Mouse (Mus musculus) midbrain, embryonic 13.5 days (tissue): ENCODE data around the gene Tmcc3. TPM values are rescaled to one million over a fixed set of nuclear protein-coding genes. Genes with fewer than 3 reads are reported as not detected.

ENCODE experiments used
- ATAC-seq: fragments of 200-750 bp; cut with Nextera tagmentation; 2 replicates; pipeline ENCODE4 v1.8.0; 2017; ENCODE audit warnings: mild to moderate bottlenecking, moderate TSS enrichment, moderate library complexity
- H3K27ac ChIP-seq: fragments of 300-500 bp; sonication (generic); 2 replicates; pipeline ENCODE4 v1.5.1; 2015; ENCODE audit warnings: inconsistent platforms, mild to moderate bottlenecking, moderate library complexity
- H3K27me3 ChIP-seq: fragments of 300-500 bp; sonication (generic); 2 replicates; pipeline ENCODE4 v1.6.1; 2015; ENCODE audit warnings: mild to moderate bottlenecking, inconsistent platforms
- H3K36me3 ChIP-seq: fragments of 300-500 bp; sonication (generic); 2 replicates; pipeline ENCODE4 v1.6.1; 2015; ENCODE audit warnings: mild to moderate bottlenecking, inconsistent platforms
- H3K4me1 ChIP-seq: fragments of 300-500 bp; sonication (generic); replicated peaks from 2 replicates; pipeline ENCODE4 v1.6.1; 2015; ENCODE audit warnings: inconsistent platforms
- H3K4me2 ChIP-seq: fragments of 300-500 bp; sonication (generic); replicated peaks from 2 replicates; pipeline ENCODE4 v1.6.1; 2015; ENCODE audit warnings: moderate library complexity, mild to moderate bottlenecking, inconsistent platforms
- H3K4me3 ChIP-seq: fragments of 300-500 bp; sonication (generic); replicated peaks from 2 replicates; pipeline ENCODE4 v1.5.1; 2015; ENCODE audit warnings: mild to moderate bottlenecking, inconsistent platforms
- H3K9ac ChIP-seq: fragments of 300-500 bp; sonication (generic); replicated peaks from 2 replicates; pipeline ENCODE4 v1.6.1; 2015; ENCODE audit warnings: mild to moderate bottlenecking, inconsistent platforms
- H3K9me3 ChIP-seq: fragments of 300-500 bp; sonication (generic); 2 replicates; pipeline ENCODE4 v1.6.1; 2016; ENCODE audit warnings: mild to moderate bottlenecking, inconsistent platforms
- WGBS: fragments of 180-500 bp; shearing (Covaris S2); methylation state at CpG from one replicate; pipeline ENCODE4 v1.1.7; 2015; 5-methylcytosine and 5-hydroxymethylcytosine counted together
- polyA plus RNA-seq: library from polyadenylated mRNA; unstranded; fragments of >200 nt; fragmentation: Nextera tagmentation; extraction: Ambion mirVana; gene quantifications from 2 replicates; pipeline ENCODE4 v1.2.1, GENCODE M21; 2015

The Tmcc3 gene
- polyA plus RNA-seq, 1 experiment from 2014 or later = 6.6 TPM

GRCm38 (mm10) chr10:94380662-94381392 lies 69.1 kb downstream of the Tmcc3 start:
- no peak overlapping the region for H3K9ac ChIP-seq
- no peak overlapping the region for H3K4me2 ChIP-seq
- no peak overlapping the region for H3K27ac ChIP-seq
- no peaks in the 10 kb centered on the region for H3K27me3 ChIP-seq
- ATAC-seq = no peak
- H3K4me1 ChIP-seq = peaks cover 38% of the 10 kb centered on the region
- H3K9me3 ChIP-seq = peaks cover 9% of the 10 kb centered on the region
- H3K36me3 ChIP-seq = peaks cover 7% of the 10 kb centered on the region
- 39% methylated on average over 9 of the region's 9 CpGs for WGBS
- H3K4me3 ChIP-seq = no peak overlapping the region

DNA sequence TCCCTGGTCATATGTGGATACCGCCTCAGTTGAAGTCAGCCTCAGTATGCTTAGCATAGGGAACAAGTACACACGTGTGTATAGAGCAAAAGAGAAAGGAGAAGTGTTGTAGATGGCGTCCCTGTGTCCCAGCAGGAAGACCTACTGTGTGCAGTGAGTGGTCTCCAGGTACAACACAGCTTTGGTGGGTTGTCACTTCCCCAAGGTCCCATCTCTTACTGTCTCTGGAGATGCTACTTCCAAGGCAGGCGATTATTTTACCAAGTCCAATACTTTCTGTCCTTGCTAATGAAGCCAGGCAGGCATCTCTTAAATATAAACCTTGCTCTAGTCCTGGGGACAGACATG lies 69.6 kb downstream of the Tmcc3 start:
- Histone ChIP-seq H3K4me3 (no peak overlapping the region), H3K27ac (no peak overlapping the region), H3K4me1 (peaks cover 38% of the 10 kb centered on the region), H3K4me2 (no peak overlapping the region), H3K9ac (no peak overlapping the region), H3K27me3 (no peaks in the 10 kb centered on the region), H3K9me3 (peaks cover 15% of the 10 kb centered on the region), H3K36me3 (peaks cover 9% of the 10 kb centered on the region)
- ATAC-seq = no peak
- 82% methylated on average over 4 of the region's 4 CpGs for whole genome bisulfite sequencing

DNA sequence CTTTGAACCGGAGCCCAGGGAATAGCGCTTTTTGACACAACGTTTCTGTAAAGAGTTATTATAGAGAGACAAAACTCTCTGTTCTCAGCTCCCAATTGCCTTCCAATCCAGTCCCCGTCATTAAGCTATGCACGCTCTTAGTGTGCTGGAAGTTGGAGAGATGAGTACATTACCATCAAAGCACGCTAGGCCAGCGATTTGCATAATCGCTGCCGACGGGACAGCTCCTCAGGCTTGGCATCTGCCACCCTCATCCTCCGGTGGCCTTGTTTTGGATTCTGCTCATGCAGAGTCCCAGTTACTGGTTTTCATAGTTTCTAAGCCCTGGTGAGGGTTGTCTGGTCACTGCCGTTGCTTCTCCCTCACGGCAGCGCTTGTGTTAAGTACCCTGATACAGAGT lies 70.9 kb downstream of the Tmcc3 start:
- no peak overlapping the region for H3K4me2 ChIP-seq
- WGBS = 65% methylated on average over 14 of the region's 14 CpGs
- peaks cover 9% of the 10 kb centered on the region for H3K36me3 ChIP-seq
- no peak overlapping the region for H3K9ac ChIP-seq
- H3K4me1 ChIP-seq = peaks cover 29% of the 10 kb centered on the region
- no peak overlapping the region for H3K27ac ChIP-seq
- H3K27me3 ChIP-seq = no peaks in the 10 kb centered on the region
- peaks cover 17% of the 10 kb centered on the region for H3K9me3 ChIP-seq
- H3K4me3 ChIP-seq = no peak overlapping the region
- ATAC-seq = no peak

- Histone ChIP-seq H3K4me3 (no peak overlapping the region), H3K9ac (no peak overlapping the region), H3K27ac (no peak overlapping the region), H3K36me3 (peaks cover 9% of the 10 kb centered on the region), H3K9me3 (peaks cover 17% of the 10 kb centered on the region), H3K27me3 (no peaks in the 10 kb centered on the region), H3K4me1 (peaks cover 20% of the 10 kb centered on the region), H3K4me2 (no peak overlapping the region)
- ATAC-seq = no peak
- WGBS = 84% methylated on average over 6 of the region's 6 CpGs
These were observed 71.8 kb downstream of the Tmcc3 start for GRCm38 (mm10) chr10:94383565-94383964.

GRCm38 (mm10) chr10:94389219-94389618 lies 77.5 kb downstream of the Tmcc3 start:
- Histone ChIP-seq H3K36me3 (peaks cover 9% of the 10 kb centered on the region), H3K4me1 (no peaks in the 10 kb centered on the region), H3K27ac (no peak overlapping the region), H3K4me2 (no peak overlapping the region), H3K4me3 (no peak overlapping the region), H3K27me3 (no peaks in the 10 kb centered on the region), H3K9me3 (peaks cover 17% of the 10 kb centered on the region), H3K9ac (no peak overlapping the region)
- WGBS = 75% methylated on average over 6 of the region's 6 CpGs
- ATAC-seq = no peak

- Histone ChIP-seq H3K4me2 (no peak overlapping the region), H3K36me3 (no peaks in the 10 kb centered on the region), H3K9ac (no peak overlapping the region), H3K4me3 (no peak overlapping the region), H3K27ac (no peak overlapping the region), H3K9me3 (peaks cover 5% of the 10 kb centered on the region), H3K27me3 (no peaks in the 10 kb centered on the region), H3K4me1 (no peaks in the 10 kb centered on the region)
- ATAC-seq = no peak
- WGBS = 87% methylated on average over 5 of the region's 5 CpGs
These were observed 79.3 kb downstream of the Tmcc3 start for GRCm38 (mm10) chr10:94391049-94391448.

- H3K9ac ChIP-seq = no peak overlapping the region
- H3K4me3 ChIP-seq = no peak overlapping the region
- H3K27ac ChIP-seq = no peak overlapping the region
- H3K27me3 ChIP-seq = no peaks in the 10 kb centered on the region
- ATAC-seq = no peak
- no peaks in the 10 kb centered on the region for H3K36me3 ChIP-seq
- H3K9me3 ChIP-seq = no peaks in the 10 kb centered on the region
- H3K4me2 ChIP-seq = no peak overlapping the region
- H3K4me1 ChIP-seq = no peaks in the 10 kb centered on the region
These were observed 82.5 kb downstream of the Tmcc3 start for GRCm38 (mm10) chr10:94394286-94394685.

- ATAC-seq = no peak
- Histone ChIP-seq H3K27me3 (no peaks in the 10 kb centered on the region), H3K9ac (no peak overlapping the region), H3K4me1 (no peaks in the 10 kb centered on the region), H3K4me2 (no peak overlapping the region), H3K27ac (no peak overlapping the region), H3K4me3 (no peak overlapping the region), H3K36me3 (no peaks in the 10 kb centered on the region), H3K9me3 (no peaks in the 10 kb centered on the region)
- 78% methylated on average over 11 of the region's 11 CpGs for WGBS
These were observed 86.3 kb downstream of the Tmcc3 start for GRCm38 (mm10) chr10:94397833-94398596.

- ATAC-seq = no peak
- no peaks in the 10 kb centered on the region for H3K36me3 ChIP-seq
- H3K27me3 ChIP-seq = no peaks in the 10 kb centered on the region
- H3K4me3 ChIP-seq = no peak overlapping the region
- no peak overlapping the region for H3K27ac ChIP-seq
- H3K9me3 ChIP-seq = no peaks in the 10 kb centered on the region
- H3K4me2 ChIP-seq = no peak overlapping the region
- H3K9ac ChIP-seq = no peak overlapping the region
- no peaks in the 10 kb centered on the region for H3K4me1 ChIP-seq
- WGBS = 87% methylated on average over 8 of the region's 8 CpGs
These were observed 89.1 kb downstream of the Tmcc3 start for GRCm38 (mm10) chr10:94400895-94401294.

DNA sequence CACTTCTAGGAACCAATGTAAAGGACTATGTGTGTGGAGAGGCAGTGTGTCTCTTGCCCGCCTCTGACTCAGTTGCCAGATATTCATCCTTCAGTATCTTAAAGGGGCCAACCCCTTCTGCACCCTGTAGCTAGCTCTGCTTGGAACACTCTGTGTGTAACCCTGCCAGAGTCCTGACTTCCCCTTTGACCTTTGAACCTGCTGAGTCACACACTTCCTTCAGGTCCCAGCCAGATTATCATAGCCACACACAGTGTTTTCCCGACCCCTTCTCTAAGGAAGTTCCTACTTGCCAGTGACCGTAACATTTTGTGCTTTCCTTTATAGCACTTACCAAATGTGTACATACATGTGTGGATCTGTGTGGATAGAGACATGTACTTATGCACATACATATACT lies 93.7 kb downstream of the Tmcc3 start:
- no peak overlapping the region for H3K4me3 ChIP-seq
- ATAC-seq = no peak
- peaks cover 9% of the 10 kb centered on the region for H3K4me1 ChIP-seq
- 69% methylated on average over 3 of the region's 3 CpGs for WGBS
- no peak overlapping the region for H3K4me2 ChIP-seq
- no peak overlapping the region for H3K27ac ChIP-seq
- H3K9ac ChIP-seq = no peak overlapping the region
- no peaks in the 10 kb centered on the region for H3K27me3 ChIP-seq
- H3K9me3 ChIP-seq = no peaks in the 10 kb centered on the region
- no peaks in the 10 kb centered on the region for H3K36me3 ChIP-seq

DNA sequence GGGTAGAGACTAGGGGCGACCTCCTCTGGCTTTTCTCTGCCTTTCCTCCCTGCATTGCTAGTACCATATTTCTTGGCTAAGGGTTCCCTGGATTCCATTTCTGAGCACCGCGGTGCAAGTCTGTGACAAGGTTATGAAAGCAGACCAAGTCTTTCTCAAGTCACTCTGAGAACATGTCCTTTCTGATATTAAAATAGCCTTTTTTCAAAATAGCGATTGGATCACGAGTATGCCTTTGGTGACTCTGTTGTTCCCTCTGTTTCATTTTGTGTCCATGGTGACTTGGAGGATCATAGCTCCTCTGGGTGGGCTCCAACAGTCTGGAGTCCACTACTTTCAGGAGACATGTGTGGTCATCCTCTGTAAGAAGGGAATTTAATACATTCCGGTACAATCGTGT lies 95.1 kb downstream of the Tmcc3 start:
- H3K4me1 ChIP-seq = peaks cover 9% of the 10 kb centered on the region
- ATAC-seq = no peak

DNA sequence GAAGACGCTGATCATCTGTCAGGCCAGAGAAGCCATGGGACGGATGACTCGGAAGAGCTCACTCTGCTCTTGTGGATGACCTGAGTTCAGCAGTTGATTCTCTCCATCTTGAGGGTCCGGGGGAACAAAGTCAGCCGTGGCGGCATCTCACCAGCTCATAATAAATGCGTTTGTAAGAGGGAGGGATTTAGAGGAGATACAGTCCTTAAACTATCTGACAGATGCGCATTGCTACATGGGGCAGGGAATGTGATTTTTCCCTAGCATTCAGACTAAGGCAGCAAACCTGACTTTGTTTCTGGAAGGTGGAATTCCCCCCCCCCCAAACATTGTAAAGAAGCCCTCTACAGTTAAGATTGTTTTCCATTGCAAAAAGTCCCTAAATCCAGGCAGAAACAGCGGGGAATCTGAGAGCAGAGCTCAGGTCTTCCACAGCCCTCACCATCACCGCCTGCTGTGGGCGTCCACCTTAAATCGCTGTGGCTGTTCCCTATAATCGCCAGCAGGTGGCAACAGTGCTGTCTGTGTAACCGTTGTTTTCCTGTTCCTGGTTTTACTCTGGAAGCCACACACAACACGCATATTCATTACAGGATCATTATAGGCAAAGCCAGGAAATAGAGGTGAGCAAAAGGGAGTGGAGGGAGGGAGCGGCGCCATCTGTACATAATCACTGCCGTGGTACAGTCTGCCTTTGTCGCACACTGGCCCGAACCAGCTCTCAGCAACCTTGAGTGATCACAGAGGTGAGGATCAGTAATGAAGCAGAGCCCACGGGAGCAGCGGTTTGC lies 96.8 kb downstream of the Tmcc3 start:
- Histone ChIP-seq H3K9ac (peak overlapping the region; percentile 58), H3K27ac (no peak overlapping the region), H3K4me1 (peaks cover 12% of the 10 kb centered on the region), H3K4me2 (peak overlapping the region; percentile 49), H3K36me3 (no peaks in the 10 kb centered on the region), H3K9me3 (no peaks in the 10 kb centered on the region), H3K4me3 (peak overlapping the region; percentile 25), H3K27me3 (no peaks in the 10 kb centered on the region)
- WGBS = 26% methylated on average over 22 of the region's 22 CpGs
- peak; percentile 81 for ATAC-seq

More for the DNA sequence above, 95.1 kb downstream of the Tmcc3 start:
- no peaks in the 10 kb centered on the region for H3K27me3 ChIP-seq
- no peak overlapping the region for H3K27ac ChIP-seq
- H3K9ac ChIP-seq = no peak overlapping the region
- WGBS = 91% methylated on average over 7 of the region's 7 CpGs
- no peak overlapping the region for H3K4me2 ChIP-seq
- no peaks in the 10 kb centered on the region for H3K36me3 ChIP-seq
- no peaks in the 10 kb centered on the region for H3K9me3 ChIP-seq
- no peak overlapping the region for H3K4me3 ChIP-seq
